Mouse (Mus musculus): Measurements from ENCODE around the gene Celf2.

The Celf2 gene

GRCm38 (mm10) chr2:6872131-6872893, 637.1 kb downstream of the Celf2 start:
- in situ Hi-C loops (cut with MboI, MseI) = loop anchor here (25.0 kb wide), 1 partner anchor 1765 kb away; no protein-coding TSS in a partner anchor

GRCm38 (mm10) chr2:6871281-6872130, 637.9 kb downstream of the Celf2 start:
- in situ Hi-C loops (cut with MboI, MseI) = loop anchor here (25.0 kb wide), 1 partner anchor 1766 kb away; no protein-coding TSS in a partner anchor

GRCm38 (mm10) chr2:6869956-6870710, 639.2 kb downstream of the Celf2 start:
- in situ Hi-C loops (cut with MboI, MseI) = loop anchor here (25.0 kb wide), 1 partner anchor 1767 kb away; no protein-coding TSS in a partner anchor

DNA sequence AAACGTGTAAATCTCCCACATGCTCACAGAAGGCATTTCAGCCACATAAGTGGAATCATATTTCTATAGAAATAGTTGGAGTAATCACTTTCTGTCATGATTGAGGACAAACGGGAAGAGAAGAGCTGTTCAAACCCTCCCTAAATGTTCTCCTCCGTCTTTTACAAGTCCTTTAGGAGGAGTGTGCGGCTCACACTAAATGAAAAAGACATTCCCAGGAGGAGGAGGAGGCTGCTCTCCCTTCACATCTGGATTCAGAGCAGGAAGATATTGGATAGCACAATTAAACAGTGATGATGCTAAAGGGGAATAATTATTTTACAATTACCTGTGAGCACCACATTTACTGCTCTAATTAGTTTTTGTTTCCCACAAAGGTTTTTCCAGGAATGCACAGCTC, 642.1 kb downstream of the Celf2 start:
- in situ Hi-C loops (cut with MboI, MseI) = loop anchor here (25.0 kb wide), 1 partner anchor 1770 kb away; no protein-coding TSS in a partner anchor

DNA sequence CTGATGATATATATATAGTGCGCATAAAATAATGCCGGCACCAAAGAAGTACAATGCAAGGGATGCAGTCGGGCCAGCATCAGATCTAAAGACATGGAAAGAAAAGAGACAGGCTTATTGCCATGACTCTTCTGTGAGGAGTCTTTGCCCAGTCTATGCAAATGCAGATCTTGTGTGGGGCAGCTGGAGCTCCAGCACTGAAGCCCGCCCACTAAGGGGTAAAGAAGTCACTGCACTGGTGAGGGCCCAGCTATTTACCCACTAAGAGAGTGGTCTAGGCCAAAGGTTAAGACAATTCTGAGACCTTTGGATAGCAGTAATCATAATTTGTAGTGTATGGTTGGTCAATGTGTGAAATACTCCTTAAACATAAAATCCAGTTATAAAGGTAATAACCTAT, 643.6 kb downstream of the Celf2 start:
- in situ Hi-C loops (cut with MboI, MseI) = loop anchor here (25.0 kb wide), 1 partner anchor 1772 kb away; no protein-coding TSS in a partner anchor

DNA sequence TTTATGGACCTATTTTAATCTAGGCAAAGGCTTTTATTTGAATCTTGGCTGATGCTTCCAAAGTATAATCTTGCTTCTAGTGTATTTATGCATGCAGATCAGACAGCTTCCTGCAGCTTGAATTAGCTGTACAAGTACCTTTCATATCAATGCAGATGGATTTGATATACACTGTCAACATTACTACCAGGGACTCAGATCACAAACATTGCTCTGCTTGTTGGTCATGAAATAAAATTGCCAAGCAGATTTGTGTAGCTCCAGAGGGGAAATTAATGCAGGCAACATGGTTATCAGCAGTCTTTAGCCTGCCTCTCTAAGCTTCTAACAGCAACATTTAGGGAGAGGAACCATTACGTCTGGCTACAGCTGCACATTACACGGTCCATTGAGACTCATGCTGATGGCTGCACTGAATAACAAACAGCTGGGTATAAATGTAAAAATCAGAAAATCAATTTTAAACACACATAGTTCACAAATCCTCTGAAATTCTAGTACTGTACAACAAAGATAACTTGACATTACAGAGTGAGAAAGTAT, 659.2 kb downstream of the Celf2 start:
- in situ Hi-C loops (cut with MboI, MseI) = loop anchor here (25.0 kb wide), 1 partner anchor 1787 kb away; no protein-coding TSS in a partner anchor

DNA sequence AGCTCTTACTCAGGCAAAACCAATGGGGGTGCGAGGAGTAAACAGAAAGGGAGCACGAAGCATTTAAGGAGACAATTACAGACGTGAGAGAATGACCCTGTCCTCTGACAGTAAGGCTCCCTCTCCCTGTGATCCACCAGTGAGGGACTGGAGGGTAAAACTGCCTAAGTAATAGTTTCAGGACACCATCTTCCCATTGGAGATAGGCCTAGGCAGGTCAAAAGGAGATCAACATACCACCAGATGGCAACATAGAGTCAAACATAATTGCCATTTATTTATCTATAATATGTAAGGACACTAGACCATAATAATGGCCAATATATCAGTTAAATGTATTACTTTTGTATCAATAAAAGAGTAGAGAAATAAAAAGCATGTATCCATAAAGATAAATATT, 660.0 kb downstream of the Celf2 start:
- in situ Hi-C loops (cut with MboI, MseI) = no loop called here

- in situ Hi-C loops (cut with MboI, MseI) = no loop called here
These were observed 679.3 kb downstream of the Celf2 start for GRCm38 (mm10) chr2:6830021-6830420.

- in situ Hi-C loops (cut with MboI, MseI) = no loop called here
These were observed 681.8 kb downstream of the Celf2 start for GRCm38 (mm10) chr2:6827583-6827982.

DNA sequence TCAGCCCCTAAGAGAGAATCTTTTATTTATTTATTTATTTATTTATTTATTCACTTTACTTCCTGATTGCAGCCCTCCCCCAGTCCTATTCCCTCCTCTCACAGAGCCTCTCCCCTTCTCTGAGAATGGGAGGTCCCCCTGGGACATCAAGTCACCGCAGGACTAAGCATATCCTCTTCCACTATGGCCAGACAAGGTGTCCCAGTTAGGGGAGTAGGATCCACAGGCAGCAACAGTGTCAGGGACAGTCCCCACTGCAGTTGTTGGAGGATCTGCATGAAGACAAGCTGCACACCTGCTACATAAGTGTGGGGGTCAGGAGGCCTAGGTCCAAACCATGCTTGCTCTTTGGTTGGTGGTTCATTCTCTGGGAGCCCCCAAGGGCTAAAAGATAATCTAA, 686.3 kb downstream of the Celf2 start:
- in situ Hi-C loops (cut with MboI, MseI) = no loop called here

DNA sequence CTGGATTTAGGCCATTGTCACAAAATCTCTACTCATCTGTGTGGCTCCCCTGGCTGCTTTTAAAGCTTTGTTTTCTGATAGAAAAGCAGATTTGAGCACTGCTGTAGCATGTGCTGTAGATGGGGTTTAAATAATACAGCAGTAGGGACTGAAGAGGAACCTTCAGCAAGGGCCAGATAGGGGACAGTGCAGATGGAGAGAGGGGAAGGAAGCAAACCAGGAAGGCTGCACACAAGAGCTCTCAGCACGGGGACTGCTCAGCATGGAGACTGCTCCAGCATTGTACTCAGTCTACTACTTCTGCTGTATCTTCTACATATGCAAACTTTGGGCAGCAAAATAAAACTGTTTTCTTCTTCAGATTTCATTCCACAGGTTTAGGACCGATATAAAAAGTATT, 687.8 kb downstream of the Celf2 start:
- in situ Hi-C loops (cut with MboI, MseI) = no loop called here

DNA sequence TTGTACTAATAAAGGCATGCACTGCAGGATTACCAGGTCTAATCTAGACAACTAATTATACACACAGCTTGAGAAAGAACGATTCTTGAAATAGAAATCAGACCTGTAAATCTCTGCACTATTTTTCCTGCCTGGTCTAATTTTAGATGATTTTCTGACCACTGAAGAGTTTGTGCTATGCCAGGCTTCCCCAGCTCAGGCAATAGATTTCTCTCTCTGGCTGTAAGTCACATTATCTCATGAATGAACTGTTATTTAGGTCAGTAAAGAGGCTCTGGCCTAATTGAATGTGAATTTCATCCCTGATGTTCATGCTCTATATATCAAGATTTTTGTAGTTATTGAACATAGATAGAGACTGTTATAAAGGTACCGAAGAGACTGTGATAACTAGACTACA, 694.1 kb downstream of the Celf2 start:
- in situ Hi-C loops (cut with MboI, MseI) = no loop called here

- in situ Hi-C loops (cut with MboI, MseI) = loop anchor here (10.0 kb wide), 1 partner anchor 806 kb away; no protein-coding TSS in a partner anchor
These were observed 700.6 kb downstream of the Celf2 start for GRCm38 (mm10) chr2:6808736-6809135.

DNA sequence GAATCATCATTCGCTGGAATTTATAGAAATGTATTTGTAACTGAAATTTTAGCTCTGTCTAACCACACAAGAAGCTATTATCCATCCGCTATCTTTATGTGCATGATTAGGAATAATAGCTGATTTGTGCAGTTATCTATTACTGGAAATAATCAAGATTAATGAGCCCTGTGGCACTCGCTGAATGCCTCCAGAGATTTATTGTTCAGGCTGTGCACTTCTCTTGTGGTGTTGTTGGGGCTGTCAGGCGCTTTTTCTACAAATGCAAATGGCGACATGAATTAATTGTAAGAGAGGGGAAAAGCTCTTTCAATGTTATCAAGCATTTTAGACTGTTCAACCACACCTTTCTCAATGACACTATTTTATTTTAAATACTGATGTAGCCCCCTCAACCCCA, 712.6 kb downstream of the Celf2 start:
- in situ Hi-C loops (cut with MboI, MseI) = no loop called here

DNA sequence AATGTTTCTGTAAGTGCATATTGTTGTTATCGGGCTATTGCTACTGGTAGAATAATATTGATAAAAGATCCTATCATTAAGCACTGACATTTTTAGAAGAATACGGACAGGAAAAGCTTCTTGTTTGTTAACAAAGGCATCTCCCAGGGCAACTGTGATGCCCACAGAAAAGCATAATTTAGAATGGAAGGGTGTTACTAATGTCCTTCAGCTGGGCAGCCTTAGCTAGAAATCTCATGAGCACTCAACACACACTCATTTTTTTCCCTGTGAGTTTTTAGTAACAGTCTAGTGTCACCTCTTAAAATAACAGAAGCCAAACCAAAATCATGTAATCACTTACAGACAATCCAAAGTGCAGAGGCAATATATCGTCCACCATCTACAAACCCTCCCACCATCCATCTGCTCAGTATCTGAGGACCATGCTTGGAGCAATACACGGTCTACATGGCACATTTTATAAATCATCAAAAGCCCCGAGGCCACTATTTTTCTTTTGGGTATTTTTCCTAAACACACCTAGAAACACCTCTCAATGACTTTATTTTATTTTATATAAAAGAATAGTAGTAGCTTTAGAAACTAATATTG, 713.3 kb downstream of the Celf2 start:
- in situ Hi-C loops (cut with MboI, MseI) = no loop called here

DNA sequence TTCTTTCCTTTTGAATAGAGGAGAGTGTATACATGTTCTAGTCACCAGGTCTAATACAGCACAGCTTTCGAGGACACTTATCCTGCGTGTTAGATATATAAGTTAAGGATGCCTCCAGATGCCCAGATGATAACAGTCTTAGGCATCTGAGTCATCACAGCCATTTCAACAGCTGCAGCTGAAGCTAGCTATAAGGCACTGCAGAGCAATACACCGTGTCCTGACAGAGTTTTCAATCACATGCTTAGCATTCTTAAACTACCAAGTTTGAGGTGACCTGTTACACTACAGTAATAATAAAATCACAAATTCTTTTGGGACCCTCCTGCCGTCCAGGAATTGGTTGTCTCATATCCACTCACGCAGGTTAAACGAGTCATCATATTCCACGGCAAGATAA, 714.5 kb downstream of the Celf2 start:
- in situ Hi-C loops (cut with MboI, MseI) = no loop called here

- in situ Hi-C loops (cut with MboI, MseI) = no loop called here
These were observed 718.5 kb downstream of the Celf2 start for GRCm38 (mm10) chr2:6790876-6791275.

DNA sequence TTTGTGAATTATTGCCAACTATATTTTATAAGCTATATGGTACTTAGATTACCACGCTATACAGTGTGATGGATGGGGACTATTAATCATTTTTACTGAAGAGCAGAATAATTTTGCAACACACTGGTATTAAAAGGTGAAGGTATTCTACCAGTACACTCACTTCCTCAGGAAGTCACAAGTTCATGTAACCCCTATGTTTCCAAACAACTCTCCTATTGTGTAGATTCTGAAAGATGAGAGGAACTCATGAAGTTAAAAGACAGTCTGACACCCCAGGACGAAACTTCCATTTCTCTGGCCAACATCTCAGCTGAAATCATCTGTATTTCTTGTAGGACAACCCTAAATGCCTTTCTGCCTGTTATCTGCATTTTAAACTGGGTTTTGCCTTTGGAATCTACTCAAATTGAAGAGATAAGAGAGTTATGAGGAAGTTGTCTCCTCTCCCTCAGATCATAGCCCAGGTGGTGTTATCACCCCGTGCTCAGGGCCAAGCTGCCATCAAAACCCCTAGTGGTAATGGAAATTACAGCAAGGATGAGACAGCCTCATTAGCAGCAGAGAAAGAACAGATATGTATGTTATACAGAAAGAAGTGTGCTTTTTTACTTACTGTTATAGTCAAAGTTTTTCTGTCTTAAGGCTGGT, 722.7 kb downstream of the Celf2 start:
- in situ Hi-C loops (cut with MboI, MseI) = no loop called here

GRCm38 (mm10) chr2:6770214-6770613, 739.1 kb downstream of the Celf2 start:
- in situ Hi-C loops (cut with MboI, MseI) = no loop called here

DNA sequence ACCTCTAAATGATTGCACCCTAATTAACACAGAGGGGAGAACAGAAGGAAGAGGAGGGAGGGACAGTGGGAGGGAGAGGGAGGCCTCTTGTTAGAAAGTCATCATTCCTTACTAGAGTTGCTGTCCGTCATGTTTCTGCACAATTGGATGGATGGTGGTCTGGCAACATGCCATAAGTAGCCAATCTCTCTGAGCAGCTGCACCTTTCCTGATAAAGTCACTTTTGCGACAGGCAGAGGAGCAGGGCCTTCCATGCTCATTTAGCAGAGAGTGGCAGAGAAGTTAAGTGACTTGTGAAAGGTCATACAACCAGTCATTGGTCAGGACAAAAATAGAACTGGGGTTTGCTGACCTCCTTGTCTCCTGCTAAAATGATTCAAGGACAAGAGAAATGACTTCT, 747.0 kb downstream of the Celf2 start:
- in situ Hi-C loops (cut with MboI, MseI) = no loop called here

All from regulatory T cell (primary cell).